Comparison of ENCODE assay signal across 9 mouse cellular contexts in genomic region chr6:113501388-113502084, GRCm38 (mm10). TPM values are rescaled to one million over a fixed set of nuclear protein-coding genes. Genes with fewer than 3 reads are reported as not detected.
DNase-seq lines count a peak whose midpoint lies in the region; ATAC-seq and TF ChIP-seq lines count a peak whose summit lies in the region.
"Had no signal": no experiment of that assay in that cellular context is flagged by ENCODE, and none has a peak within 500 bp of the region (broad histone marks: within the 10 kb centered on the region; RNA-seq: fewer than 3 reads in every experiment).

Gene Prrt3, minus strand, starts transcription at chr6:113501931.

- H3K27me3 ChIP-seq in kidney, postnatal 0 days (ENCODE audit: insufficient read depth, low read length): 0 out of 2 replicates have a peak, but pooled peaks cover 3% of the 10 kb centered on the region
- H3K27me3 ChIP-seq in hindbrain, embryonic 13.5 days: peaks cover 16% of the 10 kb centered on the region
- peaks cover 56% of the 10 kb centered on the region for H3K27me3 ChIP-seq in limb, embryonic 13.5 days

- peak; percentile 49 for DNase-seq in kidney, postnatal 0 days (ENCODE audit: low spot score)
- DNase-seq in kidney, adult 9 months: no peak
- peak; percentile 73 for DNase-seq in embryo, embryonic 10 days (ENCODE audit: low spot score)
- DNase-seq in right cerebral cortex, postnatal 4 days: peak; percentile 69
- DNase-seq in thymus, postnatal 14 days: no peak
- no peak for DNase-seq in adrenal gland, adult (ENCODE audit: inconsistent age in 2 of 2, low spot score in 1 of 2)

- WGBS in kidney, postnatal 0 days: 1% methylated on average over 32 of the region's 32 CpGs
- WGBS in hindbrain, embryonic 13.5 days: 4% methylated on average over 32 of the region's 32 CpGs
- 3% methylated on average over 32 of the region's 32 CpGs for WGBS in limb, embryonic 13.5 days

- peak; percentile 68; the same call in 1 of the 2 replicates for ATAC-seq in kidney, postnatal 0 days (replicated peaks; ENCODE audit: low FRiP score, low read depth)
- peak; percentile 86 for ATAC-seq in hindbrain, embryonic 13.5 days (ENCODE audit: low FRiP score)
- ATAC-seq in limb, embryonic 13.5 days (ENCODE audit: low FRiP score, low read depth): no peak

- no peaks in the 10 kb centered on the region for H3K9me3 ChIP-seq in kidney, postnatal 0 days (replicated peaks; ENCODE audit: low read length)
- no peaks in the 10 kb centered on the region for H3K9me3 ChIP-seq in hindbrain, embryonic 13.5 days
- no peaks in the 10 kb centered on the region for H3K9me3 ChIP-seq in limb, embryonic 13.5 days
- H3K9me3 ChIP-seq: liver, embryonic 15.5 days had no signal

- H3K4me2 ChIP-seq in kidney, postnatal 0 days (ENCODE audit: low read length): peak within 1 kb of the TSS; percentile 47
- H3K4me2 ChIP-seq in hindbrain, embryonic 13.5 days: peak within 1 kb of the TSS; percentile 64
- peak within 1 kb of the TSS; percentile 71 for H3K4me2 ChIP-seq in limb, embryonic 13.5 days (replicated peaks)
- H3K4me2 ChIP-seq: liver, embryonic 15.5 days had no signal

- TF ChIP-seq CTCF in kidney, postnatal 0 days (IDR thresholded peaks at IDR 0.05; ENCODE audit: low read depth): no peak

- no peaks in the 10 kb centered on the region for H3K36me3 ChIP-seq in kidney, postnatal 0 days (ENCODE audit: insufficient read depth, low read length)
- H3K36me3 ChIP-seq in hindbrain, embryonic 13.5 days: peaks cover 6% of the 10 kb centered on the region; the same call in 1 of the 2 replicates
- H3K36me3 ChIP-seq in limb, embryonic 13.5 days: no peaks in the 10 kb centered on the region
- H3K36me3 ChIP-seq: liver, embryonic 15.5 days had no signal

- no peaks in the 10 kb centered on the region for H3K4me1 ChIP-seq in kidney, postnatal 0 days (replicated peaks; ENCODE audit: insufficient read depth, low read length)
- H3K4me1 ChIP-seq in hindbrain, embryonic 13.5 days (replicated peaks): peaks cover 13% of the 10 kb centered on the region
- H3K4me1 ChIP-seq in limb, embryonic 13.5 days: peaks cover 7% of the 10 kb centered on the region; the same call in 1 of the 2 replicates
- H3K4me1 ChIP-seq: liver, embryonic 15.5 days had no signal

- 0 out of 2 replicates have a peak within 1 kb of the TSS, but pooled peaks have one; percentile 27 for H3K9ac ChIP-seq in kidney, postnatal 0 days (ENCODE audit: low read depth, low read length)
- peak within 1 kb of the TSS; percentile 79 for H3K9ac ChIP-seq in hindbrain, embryonic 13.5 days
- H3K9ac ChIP-seq in limb, embryonic 13.5 days: peak within 1 kb of the TSS; percentile 67
- H3K9ac ChIP-seq: liver, embryonic 15.5 days had no signal

- peak within 1 kb of the TSS; percentile 27 for H3K4me3 ChIP-seq in kidney, postnatal 0 days (replicated peaks; ENCODE audit: low read depth, low read length)
- peak within 1 kb of the TSS; percentile 60 for H3K4me3 ChIP-seq in hindbrain, embryonic 13.5 days
- peak within 1 kb of the TSS; percentile 46 for H3K4me3 ChIP-seq in limb, embryonic 13.5 days
- H3K4me3 ChIP-seq: liver, embryonic 15.5 days had no signal

- no peak within 1 kb of the TSS for H3K27ac ChIP-seq in kidney, postnatal 0 days
- H3K27ac ChIP-seq in hindbrain, embryonic 13.5 days: peak within 1 kb of the TSS; percentile 66
- H3K27ac ChIP-seq in limb, embryonic 13.5 days: no peak within 1 kb of the TSS
- H3K27ac ChIP-seq: liver, embryonic 15.5 days had no signal

RNA-seq across cellular contexts. Expression of gene Prrt3, which starts in this region (rescaled TPM):
- polyA plus RNA-seq in kidney, postnatal 0 days (2015; fragmentation: Nextera tagmentation; extraction: Ambion mirVana): 0.52 and 0.55 TPM in 2 replicates
- polyA plus RNA-seq in hindbrain, embryonic 13.5 days (2015; fragmentation: Nextera tagmentation; extraction: Ambion mirVana): 5.3 and 7.1 TPM in 2 replicates
- polyA plus RNA-seq in limb, embryonic 13.5 days (2015; fragmentation: Nextera tagmentation; extraction: Ambion mirVana): 0.94 and 1.2 TPM in 2 replicates

Comparison
In these comparisons a context has a peak if more than half of its experiments do, and no peak if none do; other contexts are left out.
1. Peak in DNase-seq, ATAC-seq, H3K4me3 ChIP-seq, H3K9ac ChIP-seq and H3K4me2 ChIP-seq in kidney, postnatal 0 days; RNA of the gene not detected or under 1 TPM.
2. DNase-seq: peak in embryo, embryonic 10 days (single experiment) and right cerebral cortex, postnatal 4 days (single experiment); none in kidney, adult 9 months (single experiment), thymus, postnatal 14 days (single experiment) and adrenal gland, adult (0 of 2).
3. H3K9ac ChIP-seq: peak in every context shown above with its lines; median percentile 79 in hindbrain, embryonic 13.5 days; 67 in limb, embryonic 13.5 days; 27 in kidney, postnatal 0 days.
4. Peak in every context shown above with its lines, with median percentiles within 50 percentile points of each other: H3K4me2 ChIP-seq and H3K4me3 ChIP-seq.